Mouse (Mus musculus): ENCODE measurements around the gene Ecel1.

DNA sequence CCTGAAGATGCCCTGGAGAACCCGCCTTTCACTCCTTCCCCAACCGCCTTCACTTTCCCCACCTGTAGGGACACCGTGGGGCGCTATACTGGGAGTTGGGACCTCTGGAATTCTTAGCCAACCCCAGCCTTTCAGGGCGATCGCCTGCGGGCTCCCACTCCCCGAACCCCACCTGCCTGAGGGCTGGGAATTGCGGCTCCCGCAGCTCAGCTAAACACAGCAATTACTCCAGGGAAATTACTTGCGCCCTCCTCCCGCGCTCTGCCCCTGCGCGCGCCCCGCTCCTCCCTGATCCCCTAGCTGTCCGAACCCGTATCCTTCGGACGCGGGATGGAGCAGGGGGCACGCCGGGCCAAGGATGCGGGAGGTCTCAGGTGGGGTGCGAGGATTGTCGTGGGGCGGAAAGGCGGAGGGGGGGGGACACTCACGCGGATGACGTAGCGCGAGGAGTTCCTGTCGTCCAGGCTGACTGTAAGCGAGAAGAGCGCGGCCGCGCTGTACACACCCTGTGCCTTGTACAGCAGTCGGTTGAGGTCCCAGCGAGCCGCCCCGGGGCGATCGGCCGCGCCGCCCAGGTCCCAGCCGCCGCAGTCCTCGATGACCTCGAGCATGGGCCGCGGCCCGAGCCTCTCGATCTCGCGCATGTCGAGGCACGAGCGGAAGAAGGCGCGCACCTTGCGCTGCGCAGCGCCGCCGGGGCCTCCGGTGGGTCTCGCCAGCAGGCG lies 2.4 kb downstream of the Ecel1 start:
- TF ChIP-seq CTCF (IDR thresholded peaks at IDR 0.05; ENCODE audit: low read depth) (no peak), EP300 (IDR thresholded peaks at IDR 0.05; ENCODE audit: low read depth) (no peak)

All from liver, postnatal 0 days (tissue).